Mouse (Mus musculus): ENCODE measurements around the gene Dnase1l1. TPM values are rescaled to one million over a fixed set of nuclear protein-coding genes. Genes with fewer than 3 reads are reported as not detected.

Gene Dnase1l1
- 27.8 and 31.3 TPM in 2 replicates for polyA plus RNA-seq (2015; fragmentation: Nextera tagmentation; extraction: Ambion mirVana)

DNA sequence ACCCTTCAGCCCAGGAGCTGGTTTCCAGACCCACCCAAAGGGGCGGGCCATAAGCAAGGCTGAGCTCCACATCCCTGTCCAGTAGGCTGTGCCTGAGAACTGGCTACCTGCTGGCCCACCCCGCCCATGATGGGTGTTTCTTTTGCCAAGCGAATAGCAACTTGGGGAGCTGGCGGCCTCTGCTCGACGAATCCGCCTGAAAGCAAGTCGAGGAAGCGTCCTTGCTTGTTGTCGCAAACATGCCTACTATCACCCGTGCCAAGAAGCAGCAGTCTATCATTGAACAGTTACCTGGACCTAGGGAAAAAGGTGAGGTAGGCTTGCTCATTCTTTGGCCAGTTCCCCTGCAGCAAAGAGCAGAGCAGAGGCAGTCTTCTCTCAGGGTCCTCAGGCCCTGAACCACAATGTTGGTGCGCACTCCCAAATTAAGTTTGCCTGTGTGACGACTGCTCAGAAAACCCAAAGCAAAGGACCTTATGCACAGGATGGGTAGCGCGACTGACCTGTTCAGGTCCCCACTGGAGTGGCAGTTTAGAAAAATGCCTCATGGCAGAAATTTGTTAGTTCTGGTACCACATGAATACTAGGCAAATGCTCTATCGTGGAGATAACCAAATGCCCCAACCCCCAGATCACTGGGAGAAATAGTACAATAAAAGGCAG, at the start of gene Dnase1l1, which contains the start of gene Taz:
Dnase1l1 (minus strand) TSS at position 606 of the 663 bp plus-strand sequence.
Taz (plus strand) TSS at position 181 of the 663 bp plus-strand sequence.

DNA sequence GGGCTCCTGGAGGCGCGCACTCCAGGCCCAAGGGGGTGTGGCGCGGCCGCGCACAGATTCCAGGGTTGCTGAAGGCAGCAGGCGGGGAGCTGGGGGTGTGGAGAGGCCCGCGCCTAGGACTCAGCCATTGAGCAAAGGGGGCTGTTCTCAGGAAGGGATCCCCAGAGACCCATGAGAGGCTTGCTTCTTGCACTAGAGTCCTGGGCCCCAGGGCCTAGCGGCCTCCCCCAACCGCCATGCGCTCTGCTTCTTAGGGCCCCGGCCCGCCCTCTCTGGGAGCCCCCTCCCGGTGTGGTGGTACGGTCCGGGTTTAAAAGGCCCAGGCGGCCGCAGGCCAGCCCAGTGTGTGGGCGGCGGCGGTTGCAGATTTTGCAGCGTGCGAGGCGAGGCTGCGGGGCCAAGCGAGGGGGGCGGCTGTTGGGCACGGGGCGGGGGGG, 46.6 kb upstream of the Dnase1l1 start, which contains the start of gene Plxna3:
Plxna3 (plus strand) TSS at position 342 of the 437 bp plus-strand sequence.

GRCm38 (mm10) chrX:74312540-74313464, 30.7 kb upstream of the Dnase1l1 start, which contains the start of gene Fam50a:
Fam50a (plus strand) TSS chrX:74313033.

DNA sequence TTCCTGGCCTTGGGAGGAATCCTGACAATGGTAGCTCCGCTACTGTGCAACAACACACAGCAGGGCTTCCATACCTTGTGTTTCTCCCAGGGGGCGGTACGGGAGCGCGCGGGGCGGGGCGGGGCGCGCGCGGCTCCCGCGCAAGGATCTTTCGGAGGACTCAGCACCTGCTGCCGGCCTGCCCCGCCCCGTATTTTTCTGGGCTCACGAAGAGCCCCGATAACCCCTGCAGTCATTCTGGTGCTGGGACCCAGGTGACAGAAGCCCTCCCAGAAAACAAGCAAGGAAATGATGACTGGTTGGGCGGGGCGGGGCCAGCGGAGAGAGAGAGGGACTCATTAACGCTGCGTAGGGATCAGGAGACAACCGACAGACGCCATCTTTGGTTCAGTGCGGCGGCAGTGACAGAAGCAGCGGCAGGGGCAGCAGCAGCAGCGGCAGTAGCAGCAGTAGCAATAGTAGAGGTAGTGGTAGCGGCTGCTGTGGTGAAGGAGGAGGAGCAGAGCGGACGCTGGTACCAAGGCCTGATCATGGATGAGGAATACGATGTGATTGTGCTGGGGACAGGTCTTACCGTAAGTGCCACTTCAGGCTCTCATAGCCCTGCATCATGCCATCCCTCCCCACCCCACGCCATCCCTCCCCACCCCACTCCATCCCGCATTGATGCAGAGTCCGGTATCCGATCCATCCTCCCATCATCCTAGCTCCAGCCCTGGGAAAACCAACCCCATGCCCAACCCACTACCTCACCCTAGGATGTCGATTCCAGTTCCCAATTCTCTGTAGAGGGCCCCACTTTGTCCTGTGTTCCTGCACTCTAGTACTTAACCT, 22.9 kb upstream of the Dnase1l1 start, which contains the start of gene Gdi1:
Gdi1 (plus strand) TSS at position 132 of the 834 bp plus-strand sequence.

DNA sequence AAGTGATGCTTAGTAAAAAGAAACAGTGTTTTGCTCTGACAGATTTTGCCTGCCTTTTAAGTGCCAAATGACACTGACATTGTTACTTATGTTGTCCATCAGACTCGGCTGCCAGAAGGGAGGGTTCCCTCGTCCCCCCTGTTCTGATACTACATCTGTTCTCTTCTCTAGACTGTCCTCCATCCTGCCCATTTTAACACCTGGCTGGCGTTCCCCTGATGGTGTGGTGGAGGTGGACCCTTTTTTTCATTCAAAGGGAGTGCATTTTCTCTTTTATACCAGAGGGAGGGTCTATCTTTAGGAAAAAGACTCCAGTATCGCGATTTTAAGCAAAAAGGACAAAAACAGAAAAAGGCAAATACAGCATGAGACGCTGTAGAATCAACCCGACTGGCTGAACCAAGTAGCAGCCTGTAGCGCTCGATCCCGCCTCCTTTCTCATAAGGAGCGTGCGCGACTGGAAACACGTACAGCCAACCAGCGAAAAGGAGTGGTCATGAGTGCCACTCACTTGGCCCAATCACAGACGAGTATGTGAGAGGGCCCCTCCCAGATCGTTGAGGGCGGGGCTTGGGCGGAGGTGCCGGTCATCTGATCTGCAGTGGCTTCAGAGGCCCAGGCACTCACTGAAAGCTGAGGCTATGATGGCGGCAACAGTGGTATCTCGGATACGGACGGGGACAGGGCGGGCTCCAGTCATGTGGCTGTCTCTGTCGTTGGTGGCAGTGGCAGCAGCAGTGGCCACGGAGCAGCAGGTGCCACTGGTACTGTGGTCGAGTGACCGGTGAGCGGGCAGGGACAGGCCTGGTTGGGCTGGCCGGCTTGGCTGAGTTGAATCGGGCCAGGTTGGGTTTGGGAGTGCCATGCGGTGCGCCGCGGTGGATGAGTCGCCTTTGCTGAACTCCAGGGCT, 14.7 kb upstream of the Dnase1l1 start, which contains the start of gene Atp6ap1:
Atp6ap1 (plus strand) TSS at position 560 of the 911 bp plus-strand sequence.

DNA sequence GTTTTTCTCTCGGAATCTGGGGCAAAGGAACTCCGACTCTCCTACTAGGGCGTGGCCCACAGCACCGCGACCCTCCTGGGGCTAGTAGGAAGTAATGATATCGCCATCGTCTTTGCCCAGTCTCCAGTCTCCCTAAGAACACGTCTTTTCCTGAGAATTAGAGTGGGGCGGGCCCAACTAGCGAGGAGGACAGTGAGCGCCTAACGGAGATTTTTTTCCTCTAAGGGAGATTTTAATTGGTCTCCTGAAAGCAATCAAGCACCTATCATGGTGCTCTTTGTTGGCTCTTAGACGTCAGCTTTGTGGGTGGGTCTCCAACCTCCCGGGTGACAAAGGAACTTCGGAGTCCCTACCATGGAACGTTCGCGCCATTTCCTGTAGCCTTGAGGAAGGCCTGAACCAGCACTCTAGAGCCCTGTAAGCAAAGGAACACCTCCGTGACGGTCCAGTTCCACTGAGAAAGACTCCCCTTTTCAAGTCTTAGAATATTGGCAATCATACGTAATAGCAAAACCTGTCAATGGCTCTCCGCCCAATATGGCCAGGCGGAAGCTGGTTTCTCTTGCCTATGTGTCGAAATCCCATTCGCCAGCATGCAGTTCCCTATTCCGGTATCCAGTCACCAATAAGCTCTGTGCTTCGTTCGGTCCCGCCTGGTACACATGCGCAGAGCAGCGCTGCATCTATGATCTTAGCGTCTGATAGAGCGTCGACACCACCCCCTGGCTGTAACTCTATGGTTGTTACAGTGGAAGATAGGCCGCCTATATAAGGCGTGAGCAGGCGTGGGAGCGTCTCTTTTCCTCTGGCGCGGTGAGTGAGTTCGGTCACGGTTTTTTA, 11.9 kb downstream of the Dnase1l1 start, which contains the start of gene Rpl10:
Rpl10 (plus strand) TSS at position 751 of the 840 bp plus-strand sequence.

GRCm38 (mm10) chrX:74254153-74254887, 27.8 kb downstream of the Dnase1l1 start, which contains the start of gene Emd:
Emd (plus strand) TSS chrX:74254687.

GRCm38 (mm10) chrX:74249615-74250014, 32.5 kb downstream of the Dnase1l1 start, which contains the start of gene Flna:
Flna (minus strand) TSS chrX:74249820.

Other genes with a start within 250 kb of the Dnase1l1 start
- gene Opn1mw, start 154.9 kb downstream of the Dnase1l1 start, polyA plus RNA-seq (2015; fragmentation: Nextera tagmentation; extraction: Ambion mirVana), result not detected in 2 replicates
- gene Mecp2, start 147.0 kb downstream of the Dnase1l1 start, polyA plus RNA-seq (2015; fragmentation: Nextera tagmentation; extraction: Ambion mirVana), result 8.1 and 9.0 TPM in 2 replicates
- not detected in 2 replicates for gene Tex28, start 114.5 kb downstream of the Dnase1l1 start, polyA plus RNA-seq (2015; fragmentation: Nextera tagmentation; extraction: Ambion mirVana)
- 0.05 TPM in 1 of 2 replicates, not detected in the other for gene Tktl1, start 105.1 kb downstream of the Dnase1l1 start, polyA plus RNA-seq (2015; fragmentation: Nextera tagmentation; extraction: Ambion mirVana)
- gene Flna, start 32.5 kb downstream of the Dnase1l1 start, polyA plus RNA-seq (2015; fragmentation: Nextera tagmentation; extraction: Ambion mirVana), result 107 and 134 TPM in 2 replicates
- 14.7 and 15.4 TPM in 2 replicates for gene Emd, start 27.6 kb downstream of the Dnase1l1 start, polyA plus RNA-seq (2015; fragmentation: Nextera tagmentation; extraction: Ambion mirVana)
- 740 and 747 TPM in 2 replicates for gene Rpl10, start 11.5 kb downstream of the Dnase1l1 start, polyA plus RNA-seq (2015; fragmentation: Nextera tagmentation; extraction: Ambion mirVana)
- 42.8 and 48.5 TPM in 2 replicates for gene Taz, start 425 bp downstream of the Dnase1l1 start, polyA plus RNA-seq (2015; fragmentation: Nextera tagmentation; extraction: Ambion mirVana)
- 71.8 and 82.1 TPM in 2 replicates for gene Atp6ap1, start 14.8 kb upstream of the Dnase1l1 start, polyA plus RNA-seq (2015; fragmentation: Nextera tagmentation; extraction: Ambion mirVana)
- gene Gdi1, start 22.7 kb upstream of the Dnase1l1 start, polyA plus RNA-seq (2015; fragmentation: Nextera tagmentation; extraction: Ambion mirVana), result 59.5 and 73.3 TPM in 2 replicates
- gene Fam50a, start 30.7 kb upstream of the Dnase1l1 start, polyA plus RNA-seq (2015; fragmentation: Nextera tagmentation; extraction: Ambion mirVana), result 35.4 and 36.9 TPM in 2 replicates
- gene Plxna3, start 46.7 kb upstream of the Dnase1l1 start, polyA plus RNA-seq (2015; fragmentation: Nextera tagmentation; extraction: Ambion mirVana), result 1.1 and 1.8 TPM in 2 replicates
- 74.6 and 77.4 TPM in 2 replicates for gene Lage3, start 71.3 kb upstream of the Dnase1l1 start, polyA plus RNA-seq (2015; fragmentation: Nextera tagmentation; extraction: Ambion mirVana)
- gene Ubl4a, start 90.9 kb upstream of the Dnase1l1 start, polyA plus RNA-seq (2015; fragmentation: Nextera tagmentation; extraction: Ambion mirVana), result 46.3 and 50.9 TPM in 2 replicates
- 9.6 and 11.5 TPM in 2 replicates for gene Slc10a3, start 91.0 kb upstream of the Dnase1l1 start, polyA plus RNA-seq (2015; fragmentation: Nextera tagmentation; extraction: Ambion mirVana)
- gene Fam3a, start 110.9 kb upstream of the Dnase1l1 start, polyA plus RNA-seq (2015; fragmentation: Nextera tagmentation; extraction: Ambion mirVana), result 10.6 and 14.6 TPM in 2 replicates
- gene Ikbkg, start 111.0 kb upstream of the Dnase1l1 start, polyA plus RNA-seq (2015; fragmentation: Nextera tagmentation; extraction: Ambion mirVana), result 11.6 and 14.1 TPM in 2 replicates
- gene G6pdx, start 146.9 kb upstream of the Dnase1l1 start, polyA plus RNA-seq (2015; fragmentation: Nextera tagmentation; extraction: Ambion mirVana), result 49.6 and 52.9 TPM in 2 replicates
- gene Gm6880, start 199.1 kb upstream of the Dnase1l1 start, polyA plus RNA-seq (2015; fragmentation: Nextera tagmentation; extraction: Ambion mirVana), result not detected in 2 replicates